Mouse (Mus musculus): ENCODE measurements around the gene Gpr27.
A peak's percentile ranks its signal among the peaks of the same experiment; 100 is the strongest.

Gpr27 gene

DNA sequence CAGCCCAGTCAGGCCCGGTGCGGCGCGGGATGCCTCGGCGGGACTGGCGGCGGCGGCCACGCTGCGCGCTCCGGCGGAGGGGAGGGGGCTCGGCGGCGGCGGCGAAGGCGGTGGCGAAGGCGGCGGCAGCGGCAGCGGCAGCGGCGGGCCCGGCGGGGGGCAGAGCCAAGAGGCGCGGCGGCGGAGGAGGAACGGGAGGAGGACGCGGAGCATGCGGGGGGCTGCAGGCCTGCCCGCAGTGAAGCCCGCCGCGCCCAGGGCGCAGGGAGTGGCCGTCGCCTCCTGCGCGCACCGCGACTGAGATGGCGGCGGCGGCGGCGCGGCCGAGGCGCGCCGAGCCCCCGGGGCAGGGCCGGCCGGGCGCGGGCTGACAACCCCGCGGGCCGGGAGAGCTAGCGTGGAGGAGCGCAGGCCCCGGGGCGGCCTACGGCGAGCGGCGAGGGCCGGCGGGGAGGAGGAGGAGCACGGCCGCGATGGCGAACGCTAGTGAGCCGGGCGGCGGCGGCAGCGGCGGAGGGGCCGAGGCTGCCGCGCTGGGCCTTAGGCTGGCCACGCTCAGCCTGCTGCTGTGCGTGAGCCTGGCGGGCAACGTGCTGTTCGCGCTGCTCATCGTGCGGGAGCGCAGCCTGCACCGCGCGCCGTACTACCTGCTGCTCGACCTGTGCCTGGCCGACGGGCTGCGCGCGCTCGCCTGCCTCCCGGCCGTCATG lies at the start of gene Gpr27:
TSS of gene Gpr27 (plus strand) at position 474 of the 710 bp plus-strand sequence.
- DNase-seq (ENCODE audit: low read depth, low spot score), result no peak
- H3K27me3 ChIP-seq (ENCODE audit: control insufficient read depth, insufficient read depth, low read length, poor library complexity, severe bottlenecking), result peaks cover 2% of the 10 kb centered on the region; the same call in 1 of the 2 replicates
- H3K36me3 ChIP-seq (ENCODE audit: control insufficient read depth, insufficient read depth, low read length, poor library complexity, severe bottlenecking), result no peaks in the 10 kb centered on the region

DNA sequence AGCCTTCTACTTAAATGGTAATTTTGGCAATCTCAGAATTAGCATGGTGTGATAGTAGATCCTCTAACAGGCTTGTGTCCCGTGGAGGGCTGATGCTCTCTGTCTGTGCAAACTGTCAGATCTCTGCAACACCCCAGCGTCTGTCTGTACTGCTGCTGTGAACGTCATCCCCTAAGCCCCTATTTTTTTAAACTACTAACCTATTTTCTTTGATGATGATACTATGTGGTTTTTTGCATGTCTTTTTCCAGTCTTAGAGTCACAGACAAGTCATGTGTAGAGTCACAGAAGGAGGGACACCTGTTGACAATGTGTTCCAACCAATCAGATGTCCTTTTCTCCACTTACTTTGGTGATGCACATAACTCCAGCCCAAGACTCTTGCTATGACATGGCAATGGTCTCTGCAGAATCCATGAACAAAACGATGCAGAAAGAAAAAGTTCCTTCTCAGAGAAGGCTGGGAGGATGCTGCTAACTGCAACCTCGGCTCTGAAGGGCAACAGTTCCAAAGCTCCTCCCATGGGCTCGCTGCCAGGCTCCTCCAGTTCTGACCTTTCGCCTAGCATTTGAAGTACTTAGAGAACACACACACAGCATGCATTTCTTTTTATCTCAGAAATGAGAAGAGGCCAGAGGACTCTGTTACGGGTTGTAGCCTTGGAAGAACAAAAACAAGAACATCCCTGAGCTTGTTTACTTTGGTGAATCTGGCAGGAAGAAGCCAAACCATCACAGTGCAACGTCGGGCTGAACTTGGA lies 48.9 kb upstream of the Gpr27 start:
- Histone ChIP-seq H3K27me3 (ENCODE audit: control insufficient read depth, insufficient read depth, low read length, poor library complexity, severe bottlenecking) (no peaks in the 10 kb centered on the region), H3K36me3 (ENCODE audit: control insufficient read depth, insufficient read depth, low read length, poor library complexity, severe bottlenecking) (no peaks in the 10 kb centered on the region)
- no peak for DNase-seq (ENCODE audit: low read depth, low spot score)

DNA sequence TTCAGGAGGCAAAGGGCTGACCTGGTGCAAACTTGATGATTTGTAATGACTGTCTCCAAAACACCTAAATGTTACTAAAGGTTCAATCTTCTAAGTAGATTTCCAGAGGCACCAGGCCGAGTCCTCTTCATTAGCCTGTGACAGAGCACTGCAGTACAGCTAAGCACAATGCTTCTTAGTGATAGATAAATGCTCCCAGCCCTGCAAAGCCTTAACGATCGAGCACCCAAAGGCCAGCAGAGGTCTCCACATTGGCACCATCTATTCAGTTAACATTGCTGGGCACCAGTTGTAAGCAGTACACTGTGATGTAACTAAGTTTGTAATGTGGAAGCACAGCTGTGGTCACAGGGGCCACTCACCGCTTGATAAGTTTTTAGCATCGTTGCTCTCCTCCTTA lies 48.1 kb upstream of the Gpr27 start:
- no peak for DNase-seq (ENCODE audit: low read depth, low spot score)
- Histone ChIP-seq H3K36me3 (ENCODE audit: control insufficient read depth, insufficient read depth, low read length, poor library complexity, severe bottlenecking) (no peaks in the 10 kb centered on the region), H3K27me3 (ENCODE audit: control insufficient read depth, insufficient read depth, low read length, poor library complexity, severe bottlenecking) (no peaks in the 10 kb centered on the region)

DNA sequence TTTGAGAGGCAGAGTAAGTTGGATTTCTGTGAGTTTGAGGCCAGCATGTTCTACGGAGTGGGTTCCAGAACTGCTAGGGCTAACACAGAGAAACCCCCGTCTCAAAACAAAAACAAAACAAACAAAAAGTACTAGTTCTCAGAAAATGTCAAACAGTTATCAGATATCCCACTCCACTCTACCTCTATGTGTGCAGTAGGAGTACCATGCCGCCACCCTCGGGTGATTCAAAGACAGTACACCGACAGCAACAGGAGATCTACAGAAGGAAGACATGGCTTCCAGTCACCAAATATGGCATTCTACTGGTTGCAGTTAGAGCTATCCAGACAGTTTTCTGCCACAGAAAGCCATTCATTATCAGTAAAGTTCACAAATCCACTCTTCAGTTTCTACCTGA lies 47.6 kb upstream of the Gpr27 start:
- no peak for DNase-seq (ENCODE audit: low read depth, low spot score)
- H3K27me3 ChIP-seq (ENCODE audit: control insufficient read depth, insufficient read depth, low read length, poor library complexity, severe bottlenecking), result no peaks in the 10 kb centered on the region
- no peaks in the 10 kb centered on the region for H3K36me3 ChIP-seq (ENCODE audit: control insufficient read depth, insufficient read depth, low read length, poor library complexity, severe bottlenecking)

DNA sequence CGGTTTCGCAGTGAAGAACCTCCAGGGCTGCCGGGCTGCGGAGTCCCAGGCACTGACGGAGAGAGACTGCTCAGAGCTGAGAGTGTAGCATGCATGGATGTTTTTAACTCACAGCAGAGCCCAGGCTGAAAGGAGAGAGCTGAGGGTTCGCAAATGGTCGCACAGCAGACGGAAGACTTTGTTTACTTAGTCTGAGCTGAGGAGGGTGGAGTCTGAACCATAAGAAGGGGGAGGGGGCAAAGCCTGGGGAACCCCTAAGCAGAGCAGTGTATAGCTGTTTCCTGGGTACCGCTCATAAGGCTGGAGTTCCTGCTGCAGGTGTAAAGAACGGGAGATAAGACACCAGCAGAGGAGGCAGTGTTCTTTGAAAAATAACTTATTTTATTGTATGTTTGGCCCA lies 46.1 kb upstream of the Gpr27 start:
- no peaks in the 10 kb centered on the region for H3K27me3 ChIP-seq (ENCODE audit: control insufficient read depth, insufficient read depth, low read length, poor library complexity, severe bottlenecking)
- H3K36me3 ChIP-seq (ENCODE audit: control insufficient read depth, insufficient read depth, low read length, poor library complexity, severe bottlenecking), result no peaks in the 10 kb centered on the region
- DNase-seq (ENCODE audit: low read depth, low spot score), result no peak

DNA sequence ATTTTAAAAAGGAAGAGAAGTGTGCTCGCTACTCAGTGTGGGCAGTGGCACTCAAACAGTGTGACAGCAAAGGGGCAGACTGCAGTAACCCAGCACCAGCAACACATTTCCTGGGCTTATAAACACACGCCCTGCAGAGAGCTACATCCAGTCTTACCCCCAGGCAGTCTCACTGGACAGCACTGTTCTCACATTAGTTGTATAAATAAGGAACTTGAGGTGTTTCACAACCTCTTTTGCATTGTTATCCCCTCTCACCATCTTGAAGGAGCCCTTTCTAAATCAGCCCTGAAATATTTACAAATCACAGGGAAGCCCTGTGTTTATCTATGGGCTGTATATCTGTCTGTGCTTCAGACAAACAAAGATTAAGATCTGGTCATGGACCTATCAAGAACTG lies 43.2 kb upstream of the Gpr27 start:
- Histone ChIP-seq H3K27me3 (ENCODE audit: control insufficient read depth, insufficient read depth, low read length, poor library complexity, severe bottlenecking) (no peaks in the 10 kb centered on the region), H3K36me3 (ENCODE audit: control insufficient read depth, insufficient read depth, low read length, poor library complexity, severe bottlenecking) (no peaks in the 10 kb centered on the region)
- DNase-seq (ENCODE audit: low read depth, low spot score), result peak; percentile 27

DNA sequence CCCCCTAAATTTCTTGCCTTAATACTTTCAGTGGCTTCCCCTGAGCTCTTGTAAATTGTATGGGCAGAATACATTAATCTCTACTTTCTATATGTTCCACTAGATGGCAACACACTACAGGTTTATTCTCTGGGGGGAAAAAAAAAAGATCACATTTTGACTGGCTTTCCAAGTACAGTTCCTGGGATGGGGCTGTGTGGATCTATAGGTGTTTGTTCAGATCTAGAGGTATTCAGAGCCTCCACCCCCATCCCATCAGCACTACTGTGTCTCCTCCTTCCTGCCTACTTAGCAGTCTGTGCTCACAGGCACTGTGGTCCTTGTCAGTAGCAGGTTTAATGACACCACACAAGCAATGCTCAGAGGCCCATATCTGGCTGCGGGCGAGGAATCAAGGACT lies 40.1 kb upstream of the Gpr27 start:
- no peak for DNase-seq (ENCODE audit: low read depth, low spot score)
- no peaks in the 10 kb centered on the region for H3K36me3 ChIP-seq (ENCODE audit: control insufficient read depth, insufficient read depth, low read length, poor library complexity, severe bottlenecking)
- no peaks in the 10 kb centered on the region for H3K27me3 ChIP-seq (ENCODE audit: control insufficient read depth, insufficient read depth, low read length, poor library complexity, severe bottlenecking)

DNA sequence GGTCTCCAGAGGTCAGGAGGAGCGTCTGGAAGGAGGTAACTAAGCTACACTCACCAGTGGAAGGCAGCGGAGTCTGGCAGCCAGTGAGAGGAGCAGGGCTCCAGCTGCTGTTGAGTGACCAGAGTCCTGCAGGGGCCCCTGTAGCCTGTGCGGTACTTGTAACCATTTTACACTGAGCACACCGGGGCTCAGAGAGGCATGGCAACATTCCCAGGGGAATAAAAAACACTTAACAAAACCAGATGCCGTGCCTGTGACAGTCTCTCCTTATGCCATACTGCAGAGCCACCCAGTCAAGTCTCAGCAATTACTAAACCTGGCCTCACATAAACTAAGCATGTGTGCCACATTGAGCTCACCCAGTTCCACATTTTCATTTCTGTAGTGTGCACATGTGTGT lies 38.1 kb upstream of the Gpr27 start:
- H3K36me3 ChIP-seq (ENCODE audit: control insufficient read depth, insufficient read depth, low read length, poor library complexity, severe bottlenecking), result no peaks in the 10 kb centered on the region
- no peak for DNase-seq (ENCODE audit: low read depth, low spot score)
- no peaks in the 10 kb centered on the region for H3K27me3 ChIP-seq (ENCODE audit: control insufficient read depth, insufficient read depth, low read length, poor library complexity, severe bottlenecking)

DNA sequence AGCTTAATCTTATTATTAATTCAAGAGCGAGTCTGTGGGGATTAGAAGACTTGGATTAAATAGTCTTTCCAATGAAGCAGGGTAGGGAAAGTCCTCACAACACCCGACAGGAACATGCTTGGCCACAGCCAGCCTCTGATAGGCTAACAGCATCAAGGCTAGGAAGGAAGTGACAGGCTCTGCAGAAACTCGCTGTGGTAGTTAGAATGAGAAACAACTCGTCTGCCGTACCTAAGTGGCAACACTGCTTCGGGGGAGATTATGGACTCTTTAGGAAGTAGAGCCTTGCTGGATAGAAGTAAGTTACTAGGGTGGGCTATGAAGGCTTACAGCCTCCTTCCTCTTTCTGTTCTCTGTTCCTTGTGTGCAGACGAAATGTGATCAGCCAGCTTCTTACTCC lies 37.0 kb upstream of the Gpr27 start:
- no peaks in the 10 kb centered on the region for H3K36me3 ChIP-seq (ENCODE audit: control insufficient read depth, insufficient read depth, low read length, poor library complexity, severe bottlenecking)
- DNase-seq (ENCODE audit: low read depth, low spot score), result peak; percentile 38

DNA sequence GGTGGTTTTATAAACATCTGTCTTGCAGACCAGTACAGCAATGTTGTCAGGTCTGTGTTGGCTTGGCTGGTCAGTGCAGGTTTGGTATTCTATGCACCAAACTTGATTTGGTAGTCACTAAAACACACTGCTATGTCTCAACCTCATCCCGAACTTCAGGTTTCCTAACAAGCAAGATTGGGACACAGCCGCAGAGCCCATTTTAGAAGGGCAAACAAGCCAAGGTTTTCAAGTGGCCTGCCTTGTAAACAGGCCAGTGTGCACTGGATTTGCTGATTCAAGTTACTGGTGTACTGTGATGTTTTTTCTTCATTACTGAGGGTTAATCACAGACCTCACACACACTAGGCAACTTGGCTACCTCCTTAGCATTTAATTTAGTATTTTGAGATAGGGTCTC lies 36.4 kb upstream of the Gpr27 start:
- Histone ChIP-seq H3K36me3 (ENCODE audit: control insufficient read depth, insufficient read depth, low read length, poor library complexity, severe bottlenecking) (no peaks in the 10 kb centered on the region), H3K27me3 (ENCODE audit: control insufficient read depth, insufficient read depth, low read length, poor library complexity, severe bottlenecking) (no peaks in the 10 kb centered on the region)
- DNase-seq (ENCODE audit: low read depth, low spot score), result no peak

More for the DNA sequence above, 37.0 kb upstream of the Gpr27 start:
- no peaks in the 10 kb centered on the region for H3K27me3 ChIP-seq (ENCODE audit: control insufficient read depth, insufficient read depth, low read length, poor library complexity, severe bottlenecking)

DNA sequence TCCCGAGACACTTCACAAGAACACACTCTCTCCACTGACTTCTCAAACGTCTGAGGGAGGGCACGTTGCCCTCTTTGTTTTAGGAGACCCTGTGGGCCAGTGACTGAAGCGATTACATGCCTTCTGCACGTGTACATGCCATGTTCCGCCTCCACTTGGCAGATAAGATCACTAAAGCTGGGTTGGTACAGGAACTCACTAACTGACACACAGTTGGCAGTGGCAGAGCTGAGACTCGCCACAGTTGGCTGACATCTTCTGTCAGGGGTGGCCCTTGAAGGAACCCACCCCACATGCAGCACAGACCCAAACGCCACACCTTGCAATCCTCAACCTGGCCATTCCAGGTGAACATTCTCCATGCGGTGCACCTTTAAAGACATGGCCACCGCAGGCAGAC lies 33.9 kb upstream of the Gpr27 start:
- no peaks in the 10 kb centered on the region for H3K36me3 ChIP-seq (ENCODE audit: control insufficient read depth, insufficient read depth, low read length, poor library complexity, severe bottlenecking)
- no peaks in the 10 kb centered on the region for H3K27me3 ChIP-seq (ENCODE audit: control insufficient read depth, insufficient read depth, low read length, poor library complexity, severe bottlenecking)
- no peak for DNase-seq (ENCODE audit: low read depth, low spot score)

DNA sequence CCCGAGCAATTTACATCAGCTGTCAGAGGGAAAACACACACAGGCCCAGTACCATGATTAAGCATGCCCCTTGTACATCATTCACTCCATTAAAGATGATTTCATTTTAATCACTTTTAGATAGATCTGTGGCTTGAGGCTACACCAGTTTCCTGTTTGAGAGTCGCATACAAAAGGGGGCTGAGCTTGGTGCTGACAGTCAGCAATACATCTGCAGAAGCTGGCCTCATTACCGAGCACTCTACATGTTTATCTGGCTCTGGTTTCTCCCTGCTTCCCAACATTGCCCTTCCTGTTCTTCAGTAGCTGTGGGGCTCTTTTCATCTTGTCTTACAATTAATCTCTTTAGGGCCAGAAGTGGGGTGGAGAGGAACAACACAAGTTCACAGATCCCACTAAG lies 32.0 kb upstream of the Gpr27 start:
- Histone ChIP-seq H3K27me3 (ENCODE audit: control insufficient read depth, insufficient read depth, low read length, poor library complexity, severe bottlenecking) (no peaks in the 10 kb centered on the region), H3K36me3 (ENCODE audit: control insufficient read depth, insufficient read depth, low read length, poor library complexity, severe bottlenecking) (no peaks in the 10 kb centered on the region)
- no peak for DNase-seq (ENCODE audit: low read depth, low spot score)

DNA sequence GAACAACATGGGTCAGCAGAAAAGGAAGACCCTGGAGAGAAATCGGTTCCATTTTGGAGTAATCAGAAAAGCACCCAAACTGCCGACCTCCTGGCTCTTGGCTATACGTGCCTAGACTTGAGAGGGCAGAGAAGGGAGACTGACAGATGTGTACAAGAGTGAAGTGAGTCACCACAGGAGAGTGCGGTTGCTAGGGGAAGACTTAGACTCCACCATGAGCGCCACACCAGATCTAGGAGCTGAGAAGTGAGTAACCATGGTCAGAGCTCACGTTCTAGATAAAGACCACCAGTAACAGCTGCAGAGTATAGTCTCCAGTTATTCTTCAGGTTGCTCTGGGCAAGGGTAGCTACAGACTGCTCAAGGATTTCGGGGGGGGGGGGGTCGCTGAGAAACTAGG lies 29.2 kb upstream of the Gpr27 start:
- no peaks in the 10 kb centered on the region for H3K36me3 ChIP-seq (ENCODE audit: control insufficient read depth, insufficient read depth, low read length, poor library complexity, severe bottlenecking)
- no peak for DNase-seq (ENCODE audit: low read depth, low spot score)
- H3K27me3 ChIP-seq (ENCODE audit: control insufficient read depth, insufficient read depth, low read length, poor library complexity, severe bottlenecking), result no peaks in the 10 kb centered on the region

DNA sequence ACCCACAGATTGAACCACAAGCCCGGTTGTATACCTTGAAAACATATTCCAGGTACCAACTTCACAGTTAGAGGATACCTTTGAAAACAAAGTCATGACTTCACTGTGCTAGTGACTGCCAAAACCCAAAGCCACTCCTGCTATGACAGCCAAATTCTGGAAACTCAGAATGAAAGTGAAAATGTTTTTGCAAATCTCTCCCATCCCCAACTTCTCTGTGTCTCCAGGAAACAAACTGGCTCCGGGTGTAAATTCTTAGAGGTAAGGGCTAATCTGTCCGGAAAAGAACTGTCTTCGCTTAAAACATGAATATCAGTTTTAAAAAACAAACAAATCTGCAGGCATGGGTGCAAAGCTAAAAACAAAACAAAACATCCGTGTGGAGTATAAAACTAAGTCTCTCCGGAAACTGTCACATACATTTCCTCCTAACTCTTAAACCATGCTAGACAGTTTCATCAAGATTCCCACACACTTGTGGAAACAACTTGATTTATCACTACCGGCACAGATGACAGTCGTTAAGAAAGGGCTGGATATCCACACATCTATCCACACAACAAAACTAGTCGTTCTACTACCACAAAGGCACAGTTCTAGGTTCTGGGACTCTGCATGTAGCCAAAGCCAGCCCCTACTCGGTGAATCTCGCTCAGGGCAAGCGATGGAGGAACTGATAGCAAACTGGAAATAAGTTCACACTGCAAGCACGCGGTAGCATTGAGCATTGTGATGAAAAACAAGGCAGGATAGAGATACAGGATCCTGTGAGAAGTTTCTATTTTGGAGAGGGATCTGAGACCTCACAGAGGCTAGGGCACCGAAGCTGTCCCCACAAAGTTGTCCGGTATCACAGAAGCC lies 26.8 kb upstream of the Gpr27 start:
- H3K36me3 ChIP-seq (ENCODE audit: control insufficient read depth, insufficient read depth, low read length, poor library complexity, severe bottlenecking), result no peaks in the 10 kb centered on the region
- DNase-seq (ENCODE audit: low read depth, low spot score), result peak; percentile 33
- no peaks in the 10 kb centered on the region for H3K27me3 ChIP-seq (ENCODE audit: control insufficient read depth, insufficient read depth, low read length, poor library complexity, severe bottlenecking)

All from splenic B cell, adult 2 months (primary cell).